Mouse (Mus musculus): Measurements from ENCODE around the gene Arih2.

Arih2 gene

DNA sequence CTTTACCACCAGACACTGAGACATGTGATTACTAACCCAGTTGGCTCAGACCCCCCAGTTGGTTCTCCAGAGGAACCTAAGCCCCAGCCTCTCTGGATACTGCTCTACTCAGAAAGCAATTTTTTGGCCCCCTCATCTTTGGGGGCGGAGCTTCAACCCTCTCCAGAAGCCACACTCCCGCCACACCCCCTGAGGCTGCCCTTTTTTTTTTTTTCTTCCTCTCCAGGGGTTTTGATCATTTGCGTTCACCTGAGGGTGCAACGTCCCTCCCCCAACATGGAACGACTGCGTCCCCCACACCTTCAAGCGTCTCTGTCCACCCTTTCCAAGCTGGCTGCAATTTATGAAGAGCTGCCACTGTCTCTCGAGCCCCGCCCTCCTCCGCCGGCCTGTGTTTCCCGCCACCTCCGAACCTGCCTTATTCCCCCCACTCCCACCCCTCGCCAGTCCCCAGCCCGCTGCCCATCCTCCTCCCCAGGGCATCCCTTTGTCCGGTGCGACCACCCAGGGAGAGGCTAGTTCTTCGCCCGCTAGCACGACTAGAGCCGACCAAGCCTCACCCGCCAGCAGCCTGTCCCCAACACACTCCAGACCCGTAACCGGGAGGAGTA is 71.1 kb downstream of the Arih2 start:
- no peak for DNase-seq

DNA sequence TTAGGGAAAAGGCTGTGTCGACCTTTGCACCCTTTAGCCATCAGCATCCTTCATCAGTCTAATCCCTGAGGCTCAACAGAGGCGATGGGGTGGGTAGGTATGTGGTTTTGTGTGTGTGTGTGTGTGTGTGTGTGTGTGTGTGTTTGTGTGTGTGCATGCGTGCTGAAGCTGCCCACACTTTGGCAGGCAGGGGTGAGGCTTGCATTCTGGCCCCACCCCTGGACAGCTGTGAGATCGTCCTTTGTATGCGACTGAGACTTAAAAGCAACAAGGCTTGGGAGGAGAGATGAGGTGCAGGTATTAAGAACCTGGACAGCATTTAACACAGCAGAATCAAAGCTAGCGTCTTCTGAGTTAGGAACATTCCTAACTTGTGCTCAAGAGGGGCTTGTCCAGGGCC is 72.2 kb downstream of the Arih2 start:
- no peak for DNase-seq

DNA sequence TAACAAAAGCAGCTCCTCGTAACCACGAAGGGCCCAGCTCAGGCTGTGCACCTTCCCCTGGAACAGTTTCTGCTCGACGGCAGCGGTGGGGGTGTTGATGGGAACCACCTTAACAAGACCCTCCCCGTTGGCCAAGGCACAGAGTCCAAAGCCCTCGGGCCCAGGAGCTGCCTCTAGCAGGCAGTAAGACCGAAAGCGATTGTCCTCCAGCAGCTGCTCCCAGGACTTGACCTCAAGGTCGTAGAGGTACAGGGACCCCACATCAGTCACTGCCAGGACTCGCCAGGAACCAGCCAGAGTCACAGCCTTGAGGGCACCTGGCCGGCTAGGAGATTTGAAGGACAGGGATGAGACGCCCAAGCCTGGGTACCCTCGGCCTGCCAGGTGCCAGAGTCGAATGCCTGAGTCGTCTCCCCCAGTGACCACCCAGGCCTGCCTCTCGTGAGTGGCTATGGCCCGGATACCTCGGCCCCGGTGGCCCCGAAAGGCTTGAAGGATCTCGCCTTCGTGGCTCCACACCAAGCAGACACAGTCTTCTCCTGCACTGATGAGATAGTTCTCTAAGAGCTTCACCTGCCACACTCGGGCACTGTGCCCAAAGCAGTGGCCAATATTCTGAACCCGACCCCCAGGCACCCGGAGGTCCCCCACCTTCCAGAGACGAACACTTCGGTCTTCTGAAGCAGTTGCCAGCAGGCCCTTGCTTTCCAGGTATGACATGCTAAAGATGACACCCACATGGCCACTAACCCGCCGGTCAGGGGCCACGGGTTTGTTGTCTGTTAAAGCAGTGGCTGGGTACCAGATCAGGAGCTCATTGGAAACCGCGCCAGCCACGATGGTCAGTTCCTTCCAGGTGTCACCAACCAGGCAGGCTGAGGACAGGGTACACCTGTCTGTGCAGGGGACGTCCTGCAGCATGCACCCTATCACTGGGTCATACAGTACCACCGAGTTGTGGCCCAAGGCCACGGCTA is 73.6 kb downstream of the Arih2 start:
- DNase-seq = no peak

DNA sequence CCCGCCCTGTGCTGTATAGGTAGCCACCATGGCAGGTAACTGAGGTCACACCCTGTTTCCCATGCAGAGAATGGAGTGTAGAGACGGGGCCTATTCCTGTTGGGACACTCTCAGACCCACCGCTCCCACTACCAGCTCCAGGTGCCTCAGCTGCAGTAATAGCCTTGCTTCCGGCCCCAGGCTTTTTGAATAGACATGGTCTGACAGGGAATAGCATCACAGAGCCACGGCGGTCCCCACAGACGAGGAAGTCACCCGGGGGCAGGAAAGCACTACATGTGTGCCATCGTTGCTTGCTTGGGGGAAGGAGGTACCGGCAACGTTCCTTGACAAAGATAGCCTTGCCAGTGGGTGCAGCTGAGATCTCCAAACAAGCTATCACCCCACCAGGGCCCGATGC is 74.3 kb downstream of the Arih2 start:
- no peak for DNase-seq

DNA sequence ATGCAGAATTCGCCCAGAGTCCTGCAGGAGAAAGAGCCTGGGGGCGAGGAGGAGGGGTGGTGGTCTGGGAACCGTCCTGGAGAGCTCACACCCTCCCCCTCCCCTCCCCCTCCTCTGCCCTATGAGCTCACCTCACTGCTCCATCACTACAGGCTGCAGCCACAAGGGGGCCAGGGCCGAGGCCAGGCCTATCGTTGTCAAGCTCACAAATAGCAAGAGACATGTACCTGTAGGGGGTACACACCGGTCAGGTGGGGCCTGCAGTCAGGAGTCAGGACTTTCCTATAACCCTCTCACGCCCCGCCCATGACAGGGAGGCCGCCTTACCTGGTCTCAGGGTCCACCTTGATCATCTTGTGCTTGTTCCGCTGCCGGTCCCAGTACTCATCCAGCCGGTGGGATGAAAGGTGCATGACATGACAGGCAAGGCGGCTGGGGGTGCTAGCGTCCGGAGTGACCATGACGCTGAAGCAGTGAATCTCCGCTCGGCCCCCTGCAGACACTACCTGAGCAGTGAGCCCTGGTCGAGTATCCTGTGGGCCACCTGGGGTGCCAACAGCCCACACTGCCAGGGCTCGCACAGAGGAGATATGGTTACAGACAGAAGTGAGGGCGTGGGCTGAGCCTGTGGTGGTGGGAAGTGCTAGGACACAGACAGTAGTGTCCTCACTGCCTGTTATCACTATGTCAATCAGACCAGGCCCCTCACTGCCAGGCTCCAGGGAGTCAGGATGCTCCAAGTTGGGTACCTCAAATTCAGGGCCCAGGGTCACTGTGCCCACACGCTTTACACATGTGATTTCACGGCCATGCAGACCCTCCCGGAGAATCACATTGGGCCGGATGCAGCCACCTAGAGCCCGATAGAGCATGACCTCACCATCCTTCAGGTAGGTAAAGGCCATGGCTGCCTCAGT is 75.2 kb downstream of the Arih2 start:
- DNase-seq = no peak

DNA sequence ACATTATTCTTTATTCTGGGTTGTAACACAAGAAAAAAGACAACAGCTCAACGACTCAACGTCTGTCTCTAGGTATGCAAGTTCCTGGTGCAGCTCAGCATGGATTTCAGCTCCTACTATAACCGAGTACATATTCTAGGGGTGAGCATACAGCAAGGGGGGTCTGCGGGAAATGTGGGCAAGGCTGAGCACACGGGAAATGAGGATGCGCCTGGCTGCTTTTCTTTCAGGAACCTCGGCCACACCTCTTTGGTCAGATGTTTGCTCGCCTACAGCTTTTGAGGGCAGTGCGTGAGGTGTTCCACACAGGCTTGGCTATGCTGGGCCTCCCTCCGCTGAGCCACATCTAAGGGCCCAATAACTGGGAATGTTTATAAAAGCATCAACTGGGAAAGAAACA is 76.9 kb downstream of the Arih2 start:
- DNase-seq = no peak

DNA sequence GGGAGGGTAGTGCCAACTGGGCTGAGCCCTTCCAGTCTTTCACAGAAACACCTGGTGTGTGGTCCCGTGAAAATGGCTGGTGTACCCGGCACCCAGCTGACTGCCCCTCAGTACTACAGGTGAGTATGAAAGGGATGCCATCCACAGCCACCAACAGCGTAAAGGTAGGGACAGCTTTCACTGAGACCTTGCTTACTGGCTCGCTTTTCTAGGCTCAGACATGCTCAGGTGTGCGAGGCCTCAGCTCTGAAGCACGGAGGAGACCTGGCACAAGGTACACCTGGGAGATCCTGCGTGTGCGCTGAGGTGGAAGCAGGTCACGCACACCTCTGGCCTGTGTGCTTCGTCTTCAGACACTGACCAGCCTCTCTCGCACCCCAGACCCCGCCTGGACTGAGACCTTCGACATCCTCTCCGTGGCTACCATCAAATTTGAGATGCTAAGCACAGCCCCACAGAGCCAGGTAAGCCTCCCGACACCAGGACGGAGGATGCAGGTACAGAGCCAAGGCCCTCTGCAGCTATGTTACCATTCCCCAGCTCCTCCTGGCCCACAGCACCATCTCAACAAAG is 77.7 kb downstream of the Arih2 start:
- no peak for DNase-seq

DNA sequence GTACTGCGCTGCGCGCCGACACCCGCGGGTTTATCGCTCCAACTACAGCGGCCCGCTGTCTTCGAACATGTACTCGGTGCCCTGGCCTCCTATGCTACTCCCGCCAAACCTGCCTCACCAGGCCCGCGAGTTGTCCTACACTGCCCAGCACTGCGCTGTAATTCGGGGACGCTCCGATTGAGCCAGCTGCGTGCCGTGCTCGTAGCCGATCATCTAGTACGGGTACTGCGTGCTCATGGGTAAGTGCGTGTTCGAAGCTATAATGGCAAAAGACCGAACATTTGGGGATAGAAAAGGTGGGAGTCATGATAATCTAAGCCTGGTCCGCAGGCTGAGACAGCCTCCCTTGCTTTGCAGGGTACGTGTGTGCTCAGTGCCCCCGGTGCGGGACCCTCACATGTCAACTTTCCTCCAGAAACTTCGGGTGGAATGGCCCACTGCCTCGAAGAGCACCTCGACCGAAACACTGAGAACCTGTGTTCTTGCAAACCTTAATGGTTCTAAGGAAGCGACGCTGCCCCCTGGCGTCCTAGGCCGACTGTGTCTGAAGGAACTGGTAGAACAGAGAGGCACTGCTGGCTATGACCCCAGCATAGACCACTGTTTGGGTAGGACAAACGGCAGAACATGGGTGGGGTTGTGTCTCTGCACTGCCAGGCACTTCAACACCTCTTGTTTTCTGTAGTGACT is 78.8 kb downstream of the Arih2 start:
- peak; percentile 74 for DNase-seq

DNA sequence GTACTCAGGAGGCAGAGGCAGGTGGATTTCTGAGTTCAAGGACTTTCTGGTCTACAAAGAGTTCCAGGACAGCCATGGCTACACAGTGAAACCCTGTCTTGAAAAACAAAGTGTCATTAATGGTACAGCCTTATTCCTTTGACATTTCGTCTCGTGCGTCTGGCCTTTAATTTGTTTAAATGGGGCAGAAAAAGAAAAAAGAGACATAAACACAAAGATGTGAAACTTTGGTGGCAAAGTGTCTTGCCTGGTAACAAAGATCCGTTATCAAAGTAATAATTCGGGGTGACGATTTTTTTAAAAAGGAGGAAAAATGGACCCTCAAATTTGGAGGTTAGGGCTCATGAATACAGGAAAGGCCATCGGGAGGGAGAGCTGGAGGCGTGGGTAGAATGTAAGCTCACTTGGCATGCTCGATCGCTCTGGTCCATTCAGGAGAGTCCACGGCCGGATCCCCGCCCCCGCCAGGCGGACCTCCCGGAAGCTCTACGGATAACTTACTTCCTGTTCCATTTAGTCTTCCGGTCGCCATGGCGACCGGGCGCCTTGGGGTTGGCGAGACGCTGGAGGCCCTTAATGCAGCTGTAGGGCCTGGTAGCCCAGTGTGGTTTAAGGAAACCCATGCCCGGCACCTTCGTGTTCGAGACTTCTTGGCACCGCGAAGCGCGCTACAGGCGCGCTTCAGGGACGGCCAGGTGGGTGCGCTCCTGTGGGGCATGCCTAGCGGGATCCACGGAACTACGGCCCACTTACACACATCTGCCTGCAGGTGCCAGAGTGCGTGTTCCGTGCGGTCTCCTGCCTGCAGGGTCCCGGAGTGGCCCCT is 79.6 kb downstream of the Arih2 start, which contains the start of gene Dalrd3:
Gene Dalrd3, plus strand, starts transcription at position 506 of the 826 bp plus-strand sequence.
- peak; percentile 85 for DNase-seq

DNA sequence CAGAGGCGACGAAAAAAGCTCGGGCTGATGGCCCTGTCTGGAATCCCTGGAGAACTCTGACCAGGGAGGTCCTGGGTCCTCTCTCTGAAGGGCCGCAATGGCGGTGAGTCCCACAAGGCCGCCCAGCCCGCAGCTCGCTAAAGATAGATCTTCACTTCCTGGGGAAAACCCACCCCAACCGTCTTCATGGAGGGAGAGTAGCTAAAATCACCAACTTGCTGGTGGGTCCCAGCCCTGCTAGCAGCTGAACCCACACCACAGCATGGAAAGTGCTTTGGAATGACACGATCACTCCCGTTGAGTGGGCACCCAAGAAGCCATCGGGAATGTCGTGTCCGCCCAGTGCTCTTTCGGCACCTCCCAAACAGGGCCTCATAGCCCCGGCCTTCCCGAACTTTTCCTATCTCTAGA is 80.7 kb downstream of the Arih2 start:
- DNase-seq = no peak

DNA sequence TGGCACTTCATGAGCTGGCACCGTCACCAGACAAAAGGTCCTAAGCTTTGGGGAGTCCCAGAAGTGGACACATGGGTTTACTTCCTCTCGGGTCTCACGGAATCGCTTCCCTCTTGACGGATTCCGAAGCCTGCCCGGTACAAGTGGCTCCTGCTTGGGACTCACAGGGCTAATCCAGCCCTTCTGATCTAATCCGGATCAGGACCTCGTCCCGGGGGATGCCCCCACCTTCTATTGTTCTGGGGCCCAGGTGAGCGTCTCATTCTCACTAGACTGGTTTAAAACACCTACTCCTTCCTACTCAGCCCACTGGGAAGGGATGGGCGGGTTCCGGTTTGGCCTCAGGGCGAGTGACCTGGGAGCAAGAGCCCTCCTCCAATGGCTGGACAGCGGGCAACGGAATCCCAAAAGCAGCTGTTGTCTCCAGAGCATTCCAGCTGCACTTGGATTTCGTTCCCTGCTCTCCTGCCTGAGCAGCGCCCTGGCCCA is 81.2 kb downstream of the Arih2 start:
- DNase-seq = no peak

DNA sequence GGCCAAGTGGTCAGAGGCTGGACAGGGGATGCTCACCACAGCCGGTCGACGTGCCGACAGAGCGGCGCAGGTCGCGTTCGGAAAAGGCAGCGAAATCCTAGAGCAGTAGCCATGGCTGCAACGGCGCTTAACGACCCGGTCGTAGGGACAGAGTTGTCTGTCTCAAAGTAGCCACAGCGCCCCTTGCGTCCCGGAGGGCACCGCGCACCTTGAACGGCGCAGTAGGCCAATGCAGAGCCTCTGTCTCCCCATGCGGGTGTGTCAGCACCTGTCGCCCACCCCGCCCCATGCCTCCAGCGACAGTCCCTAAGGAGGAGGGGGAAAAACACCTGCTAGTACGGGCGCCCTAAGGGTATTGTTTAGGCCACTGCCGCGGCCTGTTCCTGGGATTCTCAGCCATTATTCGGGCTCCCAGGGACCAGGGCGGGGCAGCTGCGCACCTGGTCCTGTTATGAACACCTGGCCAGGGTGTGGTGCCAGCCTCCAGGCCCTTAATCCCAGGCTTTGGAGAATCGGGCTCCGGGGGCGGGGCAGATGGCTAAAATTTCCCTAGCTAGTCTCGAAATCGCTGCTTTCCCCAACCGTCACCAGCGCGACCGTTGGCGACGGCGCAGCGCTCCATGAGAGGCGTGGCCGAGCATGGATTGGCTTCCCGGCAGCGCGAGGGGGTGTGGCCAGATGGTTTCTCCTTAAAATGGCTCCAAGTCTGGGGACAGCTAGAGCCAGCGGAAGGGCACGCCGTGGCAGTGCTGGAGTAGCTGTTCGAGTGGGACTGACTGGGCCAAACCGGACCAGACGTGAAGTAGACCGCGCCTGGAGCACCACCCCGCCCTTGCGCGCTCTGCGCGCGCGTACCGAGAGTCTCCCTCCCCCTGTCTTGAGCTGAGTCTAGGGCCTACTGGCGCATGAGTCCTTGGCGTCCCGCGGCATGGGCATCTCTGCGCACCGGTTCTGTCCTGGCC is 82.1 kb downstream of the Arih2 start, which contains the start of gene Ndufaf3:
Gene Ndufaf3, minus strand, starts transcription at position 620 of the 962 bp plus-strand sequence.
- DNase-seq = peak; percentile 96

DNA sequence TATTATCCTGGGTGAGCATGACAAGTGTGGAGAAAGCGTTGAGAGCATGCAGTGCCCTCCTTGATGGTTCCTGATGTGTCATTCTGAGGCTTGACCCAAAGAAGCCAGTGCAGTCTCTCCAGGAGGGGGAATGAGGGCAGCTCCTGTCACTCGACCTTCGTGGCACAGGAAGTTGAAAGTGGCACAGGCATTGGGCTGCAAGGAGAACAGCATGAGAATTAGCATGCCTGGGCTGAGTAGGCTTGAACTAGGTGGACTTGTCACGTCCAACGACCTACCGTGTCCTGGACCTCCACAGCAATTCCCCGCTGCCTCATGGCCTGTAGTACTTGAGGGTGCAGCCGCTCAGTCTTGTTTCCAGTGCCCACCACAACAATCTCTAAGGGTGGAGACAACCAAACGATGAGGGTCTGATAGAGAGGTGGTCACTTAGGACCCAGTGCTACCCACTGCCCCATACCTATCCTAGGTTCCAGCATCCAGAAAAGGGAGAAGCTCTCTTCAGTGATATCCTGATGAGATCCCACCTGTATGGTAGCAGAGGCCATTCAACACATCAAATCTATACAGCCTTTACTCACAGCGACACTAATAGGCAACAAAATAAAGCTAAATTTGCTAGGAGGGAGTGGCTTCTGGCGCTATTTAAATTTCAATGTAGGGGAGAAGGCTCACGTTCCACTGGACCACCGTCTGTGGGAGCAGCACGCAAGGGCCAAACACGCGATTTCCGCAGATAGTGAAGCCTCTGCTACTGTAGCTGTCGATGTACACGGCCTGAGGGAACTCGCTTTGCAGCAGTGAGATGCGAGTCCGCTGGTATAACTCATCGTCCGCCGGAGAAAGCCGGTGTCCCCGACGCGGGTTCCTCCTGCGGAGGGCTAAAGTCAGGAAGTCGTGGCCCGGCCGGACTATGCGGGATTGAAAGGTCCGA is 83.0 kb downstream of the Arih2 start:
- DNase-seq = no peak

DNA sequence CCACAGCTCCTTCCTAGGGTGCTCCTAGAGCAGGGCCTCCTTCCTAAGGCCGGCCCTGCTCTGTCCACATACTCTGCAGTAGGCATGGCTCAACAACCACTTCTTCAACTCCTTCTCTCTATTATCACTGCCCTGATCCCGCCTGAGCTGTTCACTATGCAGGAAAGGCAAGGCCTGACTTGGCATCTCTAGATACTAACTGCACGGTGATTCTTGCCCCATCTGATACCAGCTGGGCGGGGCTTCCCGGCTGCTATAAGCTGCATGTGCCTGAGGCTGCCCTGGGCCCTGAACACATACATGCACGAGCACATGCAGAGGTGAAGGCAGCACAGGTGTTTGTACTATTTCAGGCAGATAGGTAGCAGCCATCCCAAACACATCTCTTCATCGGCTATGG is 85.1 kb downstream of the Arih2 start:
- no peak for DNase-seq

DNA sequence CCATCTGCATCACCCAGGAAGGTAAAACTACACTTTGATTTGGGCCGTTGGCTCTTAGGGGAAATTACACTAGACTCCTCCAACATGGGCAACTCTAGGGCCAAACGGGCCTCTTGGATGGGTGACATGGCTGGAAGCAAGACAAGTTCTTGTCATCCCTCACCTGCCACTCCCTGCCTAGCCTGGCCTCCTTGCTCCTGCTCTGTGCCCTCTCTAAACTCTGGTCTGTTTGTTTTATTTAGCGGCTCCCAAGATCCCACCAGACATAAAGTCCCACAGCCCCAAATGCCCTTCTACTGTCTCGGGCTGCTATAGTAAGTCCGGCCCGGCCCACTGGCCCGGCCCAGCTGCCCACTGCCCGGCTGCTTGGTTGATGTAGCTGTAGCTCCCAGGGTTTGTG is 85.5 kb downstream of the Arih2 start:
- no peak for DNase-seq

DNA sequence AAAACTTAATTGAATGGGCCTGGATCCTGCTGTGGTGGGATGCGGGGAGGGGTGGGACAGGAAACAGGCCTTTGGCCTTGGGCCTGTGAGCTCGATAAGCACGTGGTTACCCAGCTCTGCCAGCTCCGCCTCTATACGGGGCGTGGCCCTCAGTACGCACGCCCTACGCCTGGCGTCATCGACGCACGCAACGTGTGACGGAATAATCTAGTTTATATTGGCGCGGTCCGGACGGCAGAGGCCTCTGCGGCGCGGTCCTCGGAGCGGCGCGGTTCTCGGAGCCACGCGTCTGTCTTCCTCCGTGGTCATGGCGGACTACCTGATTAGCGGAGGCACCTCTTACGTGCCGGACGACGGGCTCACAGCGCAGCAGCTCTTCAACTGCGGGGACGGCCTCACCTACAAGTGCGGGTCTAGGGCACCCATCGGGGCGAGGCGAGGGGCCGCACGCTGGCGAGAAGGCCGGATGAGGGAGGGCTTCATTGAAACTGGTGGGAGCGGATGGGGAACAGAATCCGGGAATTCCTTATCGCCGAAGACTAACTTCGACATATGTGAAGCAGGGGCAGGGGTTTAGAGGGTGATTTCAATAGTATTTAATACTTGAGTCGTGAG is 88.9 kb downstream of the Arih2 start, which contains the start of gene Impdh2:
Gene Impdh2, plus strand, starts transcription at position 60 of the 615 bp plus-strand sequence.
- DNase-seq = peak; percentile 93

DNA sequence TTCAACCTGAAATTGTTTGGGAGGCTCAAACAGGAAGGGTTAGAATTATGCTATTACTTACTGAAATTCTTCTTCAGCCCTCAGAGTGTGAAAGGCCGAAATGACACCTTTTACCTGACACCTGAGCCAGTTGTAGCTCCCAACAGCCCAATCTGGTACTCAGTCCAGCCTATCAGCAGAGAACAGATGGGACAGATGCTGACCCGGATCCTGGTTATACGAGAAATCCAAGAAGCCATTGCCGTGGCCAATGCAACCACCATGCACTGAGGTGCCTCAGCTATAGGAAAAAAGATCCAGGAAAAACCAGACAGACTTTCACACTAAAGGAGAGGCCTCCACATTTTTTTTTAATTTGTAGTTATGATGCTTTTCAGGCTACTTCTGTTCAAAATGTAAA is 90.0 kb downstream of the Arih2 start:
- no peak for DNase-seq
